Mouse (Mus musculus) heart, adult 2 months (tissue): ENCODE data around the gene Ripk3. TPM values are rescaled to one million over a fixed set of nuclear protein-coding genes. Genes with fewer than 3 reads are reported as not detected.

Experiments used
- DNase-seq, 2 experiments: peaks; one replicate each; pipeline ENCODE4 v3.0.0; 2021
- H3K27ac ChIP-seq: fragments of 200-600 bp; 2 replicates; pipeline ENCODE4 v1.8.1; 2022
- H3K27me3 ChIP-seq: fragments of 200-500 bp; 2 replicates; pipeline ENCODE4 v1.6.1; 2012; ENCODE audit warnings: mild to moderate bottlenecking, low read length, inconsistent platforms, mixed read lengths; ENCODE audit not compliant: control insufficient read depth, insufficient read depth
- H3K36me3 ChIP-seq: fragments of 200-500 bp; 2 replicates; pipeline ENCODE4 v1.6.1; 2012; ENCODE audit warnings: low read length, inconsistent platforms; ENCODE audit not compliant: control insufficient read depth, insufficient read depth
- H3K4me1 ChIP-seq: fragments of 200-500 bp; 2 replicates; pipeline ENCODE4 v1.6.1; 2011; ENCODE audit warnings: low read length; ENCODE audit not compliant: control insufficient read depth, insufficient read depth
- H3K4me3 ChIP-seq: fragments of 200-600 bp; 2 replicates; pipeline ENCODE4 v1.8.1; 2022
- H3K79me2 ChIP-seq: fragments of 200-500 bp; replicated peaks from 2 replicates; pipeline ENCODE4 v1.6.1; 2012; ENCODE audit warnings: mild to moderate bottlenecking, inconsistent platforms, low read length, moderate library complexity, mixed read lengths; ENCODE audit not compliant: control insufficient read depth, insufficient read depth
- H3K9ac ChIP-seq: fragments of 200-500 bp; 2 replicates; pipeline ENCODE4 v1.6.1; 2012; ENCODE audit warnings: low read depth, mild to moderate bottlenecking, control low read depth, inconsistent platforms, low read length, mixed read lengths
- CTCF ChIP-seq: fragments of 200-600 bp; IDR thresholded peaks from 2 replicates; pipeline ENCODE4 v1.8.1; 2022; ENCODE audit warnings: antibody characterized with exemption, mild to moderate bottlenecking, moderate library complexity
- EP300 ChIP-seq: fragments of 200-500 bp; IDR thresholded peaks from 2 replicates; pipeline ENCODE4 v1.6.1; 2011; ENCODE audit warnings: low read depth, low read length, control low read depth; ENCODE audit not compliant: insufficient read depth
- POLR2A ChIP-seq: fragments of 200-500 bp; IDR thresholded peaks from 2 replicates; pipeline ENCODE4 v1.6.1; 2011; ENCODE audit warnings: mild to moderate bottlenecking, low read depth, low read length, control low read depth; ENCODE audit not compliant: insufficient read depth
- WGBS: fragments of 180-500 bp; shearing (Covaris S2); methylation state at CpG from one replicate; pipeline ENCODE4 v1.1.7; 2018; 5-methylcytosine and 5-hydroxymethylcytosine counted together
- intact Hi-C: fragments of 180-260 bp; cut with DNase I; formaldehyde crosslinking; loops from one replicate; pipeline ENCODE4 v1.15.1; 2025
- polyA plus RNA-seq: library from polyadenylated mRNA; depleted of rRNA; stranded (reverse); fragments of >200 nt; gene quantifications from 2 replicates; pipeline ENCODE4 v1.2.3, GENCODE M21; 2012
- total RNA-seq, 2 experiments: library from RNA; stranded (reverse); gene quantifications; 2 replicates each; pipeline ENCODE4 v1.2.3; 2021

Gene Ripk3
- total and polyA plus RNA-seq, 3 experiments, result 2.2 to 3.5 (median 2.4) TPM

DNA sequence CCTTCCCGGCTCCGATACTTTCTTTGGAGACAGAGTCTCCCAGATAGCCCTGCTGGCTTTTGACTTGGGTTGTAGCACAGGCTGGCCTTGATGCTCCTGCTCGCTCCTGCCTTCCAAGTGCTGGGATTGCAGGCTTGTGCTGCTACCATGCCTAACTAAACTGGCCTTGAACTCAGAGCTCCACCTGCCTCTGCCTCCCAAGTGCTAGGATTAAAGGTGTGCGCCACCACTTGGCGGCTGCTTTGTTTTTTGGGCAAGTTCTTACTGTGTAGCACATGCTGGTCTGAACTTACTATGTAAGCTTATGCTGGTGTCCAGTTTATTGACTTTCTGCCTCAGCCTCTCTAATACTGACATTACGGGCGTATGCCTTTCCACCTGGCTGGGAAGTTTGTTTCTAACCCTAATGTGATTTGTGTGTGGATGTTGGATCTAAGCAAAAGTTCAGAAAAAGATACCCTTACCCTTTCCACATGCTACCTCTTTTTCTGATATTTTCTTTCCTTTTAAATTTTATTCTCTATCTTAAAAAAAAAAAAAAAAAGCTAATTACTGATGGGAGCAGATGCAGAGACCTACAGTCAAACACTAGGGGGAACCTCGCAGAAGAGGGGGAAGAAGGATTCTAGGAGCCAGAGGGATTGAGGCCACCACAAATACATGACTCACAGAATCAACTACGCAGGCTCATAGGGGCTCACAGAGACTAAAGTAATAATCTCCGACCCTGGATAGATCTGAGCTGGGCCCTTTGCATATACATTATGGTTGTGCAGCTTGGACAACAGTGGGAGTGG is 41.4 kb downstream of the Ripk3 start:
- DNase-seq, result no peak
- 80% methylated on average over 10 of the region's 10 CpGs for WGBS
- Histone ChIP-seq H3K4me3 (no peak overlapping the region), H3K4me1 (peaks cover 4% of the 10 kb centered on the region), H3K9ac (no peak overlapping the region), H3K27ac (no peak overlapping the region), H3K36me3 (no peaks in the 10 kb centered on the region), H3K79me2 (no peaks in the 10 kb centered on the region), H3K27me3 (no peaks in the 10 kb centered on the region)
- intact Hi-C loops, result no loop called here
- TF ChIP-seq CTCF (no peak), POLR2A (no peak), EP300 (no peak)

DNA sequence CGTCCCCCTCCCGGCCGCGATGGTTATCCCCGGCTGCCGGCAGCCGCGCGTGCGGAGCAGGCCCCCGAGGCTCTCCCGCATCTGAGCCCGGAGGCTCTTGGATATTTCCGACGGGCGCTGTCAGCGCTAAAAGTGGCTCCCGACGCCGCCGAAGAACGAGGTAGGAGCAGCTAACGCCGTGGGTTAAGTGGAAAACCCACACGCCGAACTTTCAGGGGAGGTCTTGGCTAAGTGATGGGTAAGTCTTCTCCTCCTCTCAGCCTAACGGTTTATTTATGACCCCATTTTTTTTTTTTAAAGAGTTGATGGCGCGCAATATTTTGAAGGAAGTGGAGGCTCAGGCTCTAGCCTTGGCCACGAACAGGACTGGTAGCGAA is 42.8 kb downstream of the Ripk3 start:
- under 1% methylated on average over 31 of the region's 31 CpGs for WGBS
- no peaks in the 10 kb centered on the region for H3K36me3 ChIP-seq
- H3K27me3 ChIP-seq, result no peaks in the 10 kb centered on the region
- no peaks in the 10 kb centered on the region for H3K79me2 ChIP-seq
- DNase-seq, result no peak
- peak overlapping the region; percentile 82 for H3K9ac ChIP-seq
- H3K4me1 ChIP-seq, result peaks cover 4% of the 10 kb centered on the region
- TF ChIP-seq POLR2A, result no peak
- 0 out of 2 replicates have a peak, but pooled peaks have one; percentile 0 for TF ChIP-seq CTCF
- peak overlapping the region; percentile 89 for H3K4me3 ChIP-seq
- H3K27ac ChIP-seq, result peak overlapping the region; percentile 85
- intact Hi-C loops, result loop anchor here (2.0 kb wide), 1 partner anchor 117 kb away; no protein-coding TSS in a partner anchor

DNA sequence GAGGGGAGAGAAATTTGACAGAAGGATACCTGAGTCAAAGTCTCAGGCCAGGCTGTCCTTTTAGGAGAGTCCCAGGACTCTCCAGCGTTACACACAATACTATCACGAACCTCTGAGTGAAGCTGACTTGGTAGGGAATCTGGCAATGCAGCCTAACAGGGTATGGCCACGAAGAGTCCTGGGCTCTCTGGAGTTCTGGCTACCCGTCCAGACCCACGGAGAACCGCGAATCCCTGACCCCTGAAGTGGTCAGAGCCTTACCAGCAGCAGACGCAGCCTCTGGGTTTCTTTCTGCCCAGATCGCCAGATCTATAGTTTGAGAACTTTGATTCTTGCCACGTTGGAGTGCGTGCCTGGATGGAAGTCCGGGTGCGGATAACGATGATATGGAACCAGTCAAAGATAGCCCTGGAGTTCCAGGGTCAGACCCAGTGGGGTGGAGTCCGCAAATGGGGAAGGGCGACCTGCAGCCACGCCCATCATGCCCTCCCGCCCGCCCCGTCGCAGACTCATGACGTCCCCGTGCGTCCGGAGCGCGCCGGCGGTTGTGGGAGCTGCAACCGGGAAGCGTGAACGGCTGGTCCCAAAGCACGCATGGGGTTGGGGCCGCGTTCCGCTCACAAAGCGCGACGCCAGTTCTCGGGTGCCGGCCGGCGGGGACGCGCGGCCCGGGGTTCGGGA is 43.3 kb downstream of the Ripk3 start, which contains the start of the genes Dhrs1 and Nop9:
Gene Dhrs1 (minus strand): TSS at position 511 of the 681 bp plus-strand sequence.
Gene Nop9 (plus strand): TSS at position 514 of the 681 bp plus-strand sequence.
- Histone ChIP-seq H3K9ac (peak within 1 kb of the TSS; percentile 82), H3K27me3 (no peaks in the 10 kb centered on the region), H3K4me1 (peaks cover 4% of the 10 kb centered on the region), H3K36me3 (no peaks in the 10 kb centered on the region), H3K4me3 (peak within 1 kb of the TSS; percentile 89), H3K27ac (peak within 1 kb of the TSS; percentile 85), H3K79me2 (no peaks in the 10 kb centered on the region)
- intact Hi-C loops, result loop anchor here (2.0 kb wide), 1 partner anchor 117 kb away; no protein-coding TSS in a partner anchor
- peak; percentile 91 to 92 for DNase-seq
- WGBS, result under 1% methylated on average over 48 of the region's 48 CpGs
- TF ChIP-seq POLR2A (peak; percentile 81), CTCF (peak; percentile 31), EP300 (0 out of 2 replicates have a peak, but pooled peaks have one; percentile 18)

DNA sequence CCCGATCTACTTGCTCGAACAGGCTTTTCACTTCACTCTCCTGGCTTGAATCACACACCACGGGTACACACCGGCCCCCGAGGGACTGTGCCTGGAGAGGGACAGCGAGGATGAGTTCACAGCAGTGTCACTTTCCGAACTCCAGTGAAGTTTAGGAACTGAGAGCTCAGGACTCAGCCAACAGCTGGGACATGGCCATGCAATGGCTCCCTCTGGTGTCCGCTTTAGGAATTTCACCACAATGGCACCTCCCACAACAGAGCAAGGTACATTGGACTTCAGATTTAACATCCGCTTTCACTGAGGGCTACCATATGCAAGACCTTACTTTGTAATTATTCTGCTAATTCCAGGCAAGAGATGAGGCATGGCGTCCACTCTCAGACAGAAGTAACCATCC is 45.0 kb downstream of the Ripk3 start:
- Histone ChIP-seq H3K79me2 (no peaks in the 10 kb centered on the region), H3K36me3 (no peaks in the 10 kb centered on the region), H3K27me3 (no peaks in the 10 kb centered on the region), H3K4me1 (peaks cover 4% of the 10 kb centered on the region), H3K4me3 (no peak overlapping the region), H3K27ac (no peak overlapping the region), H3K9ac (peak overlapping the region; percentile 32; the same call in 1 of the 2 replicates)
- DNase-seq, result peak; percentile 85 to 91
- 12% methylated on average over 10 of the region's 10 CpGs for WGBS
- intact Hi-C loops, result loop anchor here (1.0 to 2.0 kb wide), 3 partner anchors 21 to 115 kb away; partner anchors contain the start of gene Rabggta
- no peak for TF ChIP-seq POLR2A
- TF ChIP-seq EP300, result peak; percentile 93; the same call in 1 of the 2 replicates

DNA sequence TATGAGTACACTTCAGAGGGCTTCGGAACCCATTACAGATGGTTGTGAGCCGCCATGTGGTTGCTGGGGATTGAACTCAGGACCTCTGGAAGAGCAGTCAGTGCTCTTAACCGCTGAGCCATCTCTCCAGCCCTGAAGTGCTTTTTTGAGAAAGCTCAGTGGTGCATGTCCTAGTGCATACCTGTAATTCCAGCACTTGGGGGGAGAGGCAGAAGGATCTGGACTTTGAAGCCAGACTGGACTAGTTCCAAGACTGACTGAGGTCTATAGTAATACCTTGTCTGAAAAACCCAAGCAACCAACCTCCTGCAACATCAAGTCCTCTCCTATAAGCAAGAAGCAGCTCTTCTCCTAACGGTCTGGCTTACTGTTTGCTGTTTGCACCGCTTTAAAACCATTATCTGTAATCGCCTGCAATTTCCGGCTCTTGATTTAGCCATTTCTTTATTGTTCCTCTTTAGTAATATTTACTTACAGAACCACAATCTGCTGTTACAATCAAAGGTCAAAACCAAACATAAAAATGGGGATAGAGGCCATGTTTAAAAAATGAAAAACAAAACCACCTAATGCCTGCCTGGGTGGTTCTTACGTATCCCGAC is 51.5 kb downstream of the Ripk3 start:
- intact Hi-C loops, result no loop called here
- H3K9ac ChIP-seq, result no peak overlapping the region
- H3K4me3 ChIP-seq, result no peak overlapping the region
- TF ChIP-seq POLR2A (no peak), CTCF (no peak), EP300 (no peak)
- H3K4me1 ChIP-seq, result no peaks in the 10 kb centered on the region
- H3K27me3 ChIP-seq, result no peaks in the 10 kb centered on the region
- no peaks in the 10 kb centered on the region for H3K79me2 ChIP-seq
- H3K36me3 ChIP-seq, result no peaks in the 10 kb centered on the region
- WGBS, result 86% methylated on average over 9 of the region's 9 CpGs
- no peak overlapping the region for H3K27ac ChIP-seq
- no peak for DNase-seq
